Mouse (Mus musculus) hindbrain, embryonic 11.5 days (tissue): Measurements from ENCODE around the gene P2rx7. TPM values are rescaled to one million over a fixed set of nuclear protein-coding genes. Genes with fewer than 3 reads are reported as not detected.

ENCODE experiments used
- ATAC-seq: fragments of 200-750 bp; cut with Nextera tagmentation; 2 replicates; pipeline ENCODE4 v1.8.0; 2017; ENCODE audit warnings: mild to moderate bottlenecking, moderate TSS enrichment, moderate library complexity; ENCODE audit not compliant: low FRiP score
- DNase-seq: peaks from one replicate; pipeline ENCODE4 v3.0.0-alpha.2; 2015; ENCODE audit warnings: low spot score
- H3K27ac ChIP-seq: fragments of 300-500 bp; sonication (generic); 2 replicates; pipeline ENCODE4 v1.5.1; 2014; ENCODE audit warnings: mild to moderate bottlenecking, low read depth, low read length
- H3K27me3 ChIP-seq: fragments of 300-500 bp; sonication (generic); 2 replicates; pipeline ENCODE4 v1.6.1; 2014; ENCODE audit warnings: mild to moderate bottlenecking, low read length, moderate library complexity, mixed read lengths; ENCODE audit not compliant: control insufficient read depth, insufficient read depth
- H3K36me3 ChIP-seq: fragments of 300-500 bp; sonication (generic); 2 replicates; pipeline ENCODE4 v1.6.1; 2014; ENCODE audit warnings: mild to moderate bottlenecking, low read length, moderate library complexity, mixed read lengths; ENCODE audit not compliant: control insufficient read depth, insufficient read depth
- H3K4me1 ChIP-seq: fragments of 300-500 bp; sonication (generic); replicated peaks from 2 replicates; pipeline ENCODE4 v1.6.1; 2014; ENCODE audit warnings: low read length, mixed read lengths; ENCODE audit not compliant: control insufficient read depth, insufficient read depth
- H3K4me2 ChIP-seq: fragments of 300-500 bp; sonication (generic); replicated peaks from 2 replicates; pipeline ENCODE4 v1.6.1; 2014; ENCODE audit warnings: mild to moderate bottlenecking, low read depth, low read length
- H3K4me3 ChIP-seq: fragments of 300-500 bp; sonication (generic); 2 replicates; pipeline ENCODE4 v1.5.1; 2014; ENCODE audit warnings: low read depth, low read length
- H3K9ac ChIP-seq: fragments of 300-500 bp; sonication (generic); 2 replicates; pipeline ENCODE4 v1.6.1; 2014; ENCODE audit warnings: low read depth, low read length
- H3K9me3 ChIP-seq: fragments of 300-500 bp; sonication (generic); 2 replicates; pipeline ENCODE4 v1.6.1; 2016; ENCODE audit warnings: low read length; ENCODE audit not compliant: control insufficient read depth
- WGBS: fragments of 180-500 bp; shearing (Covaris S2); extraction: QIAGEN DNeasy Blood & Tissue Kit; methylation state at CpG from one replicate; pipeline ENCODE4 v1.1.7; 2014; 5-methylcytosine and 5-hydroxymethylcytosine counted together
- polyA plus RNA-seq: library from polyadenylated mRNA; unstranded; fragments of >200 nt; fragmentation: Nextera tagmentation; extraction: Ambion mirVana; gene quantifications from 2 replicates; pipeline ENCODE4 v1.2.1, GENCODE M21; 2014

The P2rx7 gene
- polyA plus RNA-seq, 1 experiment from 2014 or later = 3.4 TPM

DNA sequence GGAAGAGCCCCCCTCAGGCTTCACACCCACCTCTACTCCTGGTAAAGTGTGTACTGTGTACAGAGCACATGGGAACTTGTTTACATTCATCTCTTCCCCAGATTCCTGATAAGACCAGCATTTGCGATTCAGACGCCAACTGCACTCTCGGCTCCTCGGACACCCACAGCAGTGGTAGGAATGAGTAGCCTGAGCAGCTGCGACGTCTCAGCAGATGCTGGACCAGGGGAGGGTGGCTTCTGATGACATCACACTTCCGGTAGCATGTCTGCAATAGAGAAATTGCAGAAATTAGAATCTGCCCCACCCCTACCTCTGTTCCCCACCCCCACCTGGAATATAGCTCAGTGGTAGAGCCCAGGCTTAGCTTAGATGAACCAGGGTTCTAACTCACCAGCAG is 74.7 kb downstream of the P2rx7 start:
- Histone ChIP-seq H3K9me3 (no peaks in the 10 kb centered on the region), H3K4me2 (no peak overlapping the region), H3K4me3 (no peak overlapping the region), H3K27me3 (no peaks in the 10 kb centered on the region), H3K4me1 (no peaks in the 10 kb centered on the region), H3K27ac (no peak overlapping the region), H3K36me3 (no peaks in the 10 kb centered on the region), H3K9ac (no peak overlapping the region)
- no peak for DNase-seq
- 83% methylated on average over 7 of the region's 7 CpGs for WGBS
- no peak for ATAC-seq

DNA sequence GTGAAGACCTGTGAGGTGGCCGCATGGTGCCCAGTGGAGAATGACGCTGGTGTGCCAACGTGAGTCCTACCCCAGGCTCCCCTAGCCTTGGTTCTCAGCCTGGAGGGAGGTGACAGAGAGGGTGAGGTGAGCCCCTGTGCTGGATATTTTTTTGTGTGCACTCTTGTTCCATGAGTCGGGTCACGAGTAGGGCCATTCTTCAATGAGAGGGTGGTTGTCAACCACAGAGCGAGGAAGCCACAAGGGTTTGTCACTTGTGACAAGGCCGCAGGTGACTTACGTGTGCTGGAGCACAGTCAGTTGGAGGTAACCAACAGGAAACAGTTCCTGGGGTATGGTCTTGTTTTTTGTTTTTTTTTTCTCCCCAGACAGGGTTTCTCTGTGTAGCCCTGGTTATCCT is 75.5 kb downstream of the P2rx7 start:
- Histone ChIP-seq H3K36me3 (no peaks in the 10 kb centered on the region), H3K4me2 (no peak overlapping the region), H3K4me1 (no peaks in the 10 kb centered on the region), H3K9me3 (no peaks in the 10 kb centered on the region), H3K27me3 (no peaks in the 10 kb centered on the region), H3K4me3 (no peak overlapping the region), H3K27ac (no peak overlapping the region), H3K9ac (no peak overlapping the region)
- 93% methylated on average over 8 of the region's 8 CpGs for WGBS
- no peak for ATAC-seq
- no peak for DNase-seq

DNA sequence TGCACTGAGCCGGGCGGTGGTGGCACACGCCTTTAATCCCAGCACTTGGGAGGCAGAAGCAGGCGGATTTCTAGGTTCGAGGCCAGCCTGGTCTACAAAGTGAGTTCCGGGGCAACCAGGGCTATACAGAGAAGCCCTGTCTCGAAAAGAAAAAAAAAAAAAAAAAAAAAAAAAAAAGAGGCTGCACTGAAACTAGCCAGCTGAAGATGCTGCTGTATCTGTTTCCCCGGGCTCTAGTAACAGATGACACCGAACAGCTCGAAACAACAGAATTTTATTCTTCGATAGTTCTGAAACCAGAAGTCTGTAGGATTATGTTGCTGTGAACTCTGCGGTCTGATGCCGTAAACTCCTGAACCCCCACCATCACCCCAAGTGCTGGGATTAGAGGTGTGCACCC is 81.7 kb downstream of the P2rx7 start:
- 93% methylated on average over 13 of the region's 13 CpGs for WGBS
- ATAC-seq (no peak), DNase-seq (no peak)
- Histone ChIP-seq H3K27ac (no peak overlapping the region), H3K4me1 (no peaks in the 10 kb centered on the region), H3K9ac (no peak overlapping the region), H3K27me3 (no peaks in the 10 kb centered on the region), H3K4me3 (no peak overlapping the region), H3K9me3 (no peaks in the 10 kb centered on the region), H3K36me3 (no peaks in the 10 kb centered on the region), H3K4me2 (no peak overlapping the region)

DNA sequence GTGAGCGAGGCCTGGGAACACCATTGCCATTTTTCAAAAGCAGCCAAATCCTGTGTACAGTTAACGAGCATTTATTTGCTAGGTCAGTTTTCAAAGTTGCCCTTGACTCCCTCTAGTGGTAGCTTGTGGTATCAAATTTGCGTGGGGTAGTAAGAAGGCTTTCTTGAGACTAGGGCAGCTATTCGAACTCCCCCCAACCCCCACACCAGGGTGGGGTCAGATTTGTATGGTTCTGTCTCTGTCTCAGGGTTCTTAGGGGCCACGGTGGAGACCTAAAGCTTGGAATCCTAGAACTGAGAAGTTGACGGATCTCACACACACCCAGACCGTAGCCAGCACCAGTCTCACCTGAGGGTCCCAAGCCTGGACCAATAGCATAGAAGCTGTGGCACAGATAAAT is 82.4 kb downstream of the P2rx7 start:
- no peak overlapping the region for H3K27ac ChIP-seq
- no peak overlapping the region for H3K9ac ChIP-seq
- WGBS = 22% methylated on average over 7 of the region's 7 CpGs
- no peaks in the 10 kb centered on the region for H3K4me1 ChIP-seq
- DNase-seq (peak; percentile 89), ATAC-seq (0 out of 2 replicates have a peak, but pooled peaks have one; percentile 30)
- H3K9me3 ChIP-seq = no peaks in the 10 kb centered on the region
- no peaks in the 10 kb centered on the region for H3K27me3 ChIP-seq
- no peak overlapping the region for H3K4me3 ChIP-seq
- H3K36me3 ChIP-seq = no peaks in the 10 kb centered on the region
- no peak overlapping the region for H3K4me2 ChIP-seq

DNA sequence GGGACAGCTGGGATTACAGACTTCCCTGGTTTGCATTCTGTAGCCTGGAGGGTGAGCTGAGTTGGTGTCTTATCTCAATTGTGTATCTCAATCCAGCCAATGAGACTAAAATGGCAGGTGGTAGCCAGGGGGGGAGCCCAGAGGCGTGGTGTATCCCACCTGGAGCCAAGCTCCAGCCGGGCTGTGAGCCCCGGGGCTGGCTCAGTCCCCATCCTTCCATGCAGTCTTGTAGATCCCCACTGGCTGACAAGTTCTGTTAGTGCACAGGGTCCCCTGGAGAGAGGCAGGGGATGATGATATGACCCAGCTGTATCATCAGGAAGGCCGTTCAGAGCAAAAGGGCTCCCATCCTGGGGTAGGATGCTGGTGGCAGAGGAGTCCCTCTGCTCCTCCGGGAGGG is 82.9 kb downstream of the P2rx7 start:
- Histone ChIP-seq H3K4me2 (no peak overlapping the region), H3K9me3 (no peaks in the 10 kb centered on the region)
- WGBS = 80% methylated on average over 5 of the region's 5 CpGs

DNA sequence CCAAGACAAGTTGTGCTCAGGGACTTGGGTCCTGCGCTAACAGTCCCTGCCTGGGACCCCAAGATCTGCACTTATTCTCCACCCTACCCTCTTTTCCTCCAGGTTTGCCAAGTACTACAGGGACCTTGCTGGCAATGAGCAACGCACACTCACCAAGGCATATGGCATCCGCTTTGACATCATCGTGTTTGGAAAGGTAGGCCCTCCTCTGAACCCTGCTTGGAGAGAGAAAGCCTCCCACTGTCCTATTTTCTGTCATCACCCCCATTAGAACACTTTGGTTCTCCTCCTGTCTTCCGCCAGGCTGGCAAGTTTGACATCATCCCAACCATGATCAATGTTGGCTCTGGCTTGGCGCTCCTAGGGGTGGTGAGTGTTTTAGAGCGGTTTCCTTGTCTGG is 83.4 kb downstream of the P2rx7 start:
- Histone ChIP-seq H3K27ac (no peak overlapping the region), H3K36me3 (no peaks in the 10 kb centered on the region), H3K4me2 (no peak overlapping the region), H3K9ac (no peak overlapping the region), H3K9me3 (no peaks in the 10 kb centered on the region), H3K4me3 (no peak overlapping the region), H3K27me3 (no peaks in the 10 kb centered on the region), H3K4me1 (no peaks in the 10 kb centered on the region)
- ATAC-seq (no peak), DNase-seq (no peak)
- WGBS = 93% methylated on average over 7 of the region's 7 CpGs

More for the DNA sequence above, 82.9 kb downstream of the P2rx7 start:
- H3K27ac ChIP-seq = no peak overlapping the region
- DNase-seq (no peak), ATAC-seq (no peak)
- no peaks in the 10 kb centered on the region for H3K4me1 ChIP-seq
- no peak overlapping the region for H3K4me3 ChIP-seq
- H3K9ac ChIP-seq = no peak overlapping the region
- H3K27me3 ChIP-seq = no peaks in the 10 kb centered on the region
- H3K36me3 ChIP-seq = no peaks in the 10 kb centered on the region

DNA sequence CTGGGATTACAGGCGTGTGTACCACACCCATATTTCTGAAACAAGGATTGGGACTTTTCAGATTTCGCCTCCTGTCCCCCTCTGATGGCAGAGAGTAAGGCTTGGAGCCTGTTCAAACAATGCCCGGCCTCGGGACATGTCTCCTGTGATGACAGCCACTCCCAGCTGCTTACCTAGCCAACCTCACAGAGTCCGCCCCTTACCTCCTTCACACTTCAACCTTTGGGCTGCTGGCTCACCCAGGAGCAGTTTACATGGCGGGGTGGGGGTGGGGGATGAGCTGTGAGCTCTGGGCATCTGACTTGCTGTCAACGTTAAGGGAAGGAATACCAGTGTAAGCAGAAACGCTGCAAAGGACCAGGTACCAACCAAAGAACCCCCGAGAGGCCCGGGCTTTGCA is 87.1 kb downstream of the P2rx7 start:
- Histone ChIP-seq H3K27me3 (no peaks in the 10 kb centered on the region), H3K27ac (no peak overlapping the region), H3K9me3 (no peaks in the 10 kb centered on the region), H3K36me3 (no peaks in the 10 kb centered on the region), H3K4me1 (no peaks in the 10 kb centered on the region), H3K9ac (no peak overlapping the region), H3K4me2 (no peak overlapping the region), H3K4me3 (no peak overlapping the region)
- 91% methylated on average over 10 of the region's 10 CpGs for whole genome bisulfite sequencing
- ATAC-seq (no peak), DNase-seq (no peak)

DNA sequence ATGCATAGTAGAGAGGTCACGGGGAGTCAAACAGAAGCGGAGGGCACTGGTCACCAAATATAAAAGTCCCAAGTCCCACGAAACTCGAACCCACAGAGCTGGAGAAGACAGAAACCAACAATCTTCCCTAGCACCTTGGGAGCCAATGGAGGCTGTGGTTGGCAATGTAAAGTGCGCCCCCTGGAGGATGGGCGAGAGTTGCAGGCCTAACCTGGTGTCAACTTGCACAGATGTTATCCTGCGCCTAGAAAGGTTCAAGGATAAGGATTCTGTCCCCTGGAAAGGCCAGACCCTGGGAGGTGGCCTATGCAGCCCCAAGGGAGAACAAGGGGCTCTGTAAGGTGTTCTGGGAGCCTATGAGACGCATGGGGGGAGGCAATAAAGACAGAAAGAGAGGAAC is 87.6 kb downstream of the P2rx7 start:
- Histone ChIP-seq H3K27ac (no peak overlapping the region), H3K4me1 (no peaks in the 10 kb centered on the region)
- 71% methylated on average over 8 of the region's 8 CpGs for WGBS

DNA sequence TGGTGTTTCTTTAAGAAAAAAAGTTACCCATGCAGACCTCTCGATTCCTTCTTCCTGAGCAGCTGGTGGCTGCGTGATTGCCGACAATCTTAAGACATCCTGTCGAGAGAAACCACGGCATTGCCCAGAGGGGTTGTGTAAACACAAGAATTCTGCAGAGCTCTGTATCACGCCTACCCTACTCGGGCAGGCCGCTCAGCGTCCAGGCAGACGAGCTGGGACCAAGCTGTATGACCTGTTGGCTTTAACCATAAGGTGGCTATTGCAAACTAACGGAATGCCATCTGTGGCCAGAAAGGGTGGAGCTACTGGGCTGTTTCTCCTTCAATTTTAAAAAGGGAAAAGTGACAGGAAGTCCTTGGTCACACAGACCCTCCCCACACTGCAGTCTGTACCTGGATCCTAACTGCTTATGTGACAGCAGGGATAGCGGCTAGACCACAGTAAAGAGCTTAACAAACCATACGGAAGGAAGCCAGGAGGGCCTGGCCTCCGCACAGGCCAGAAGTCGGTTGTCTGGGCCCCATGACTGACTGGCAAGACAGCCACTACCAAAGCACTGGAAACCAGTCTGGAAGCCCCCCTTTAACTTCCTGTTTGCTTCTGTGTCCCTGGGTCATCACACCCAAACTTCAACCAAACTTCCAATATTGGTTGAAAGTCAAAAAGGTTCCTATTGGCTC is 88.4 kb downstream of the P2rx7 start:
- WGBS = 66% methylated on average over 15 of the region's 15 CpGs
- Histone ChIP-seq H3K4me3 (no peak overlapping the region), H3K9me3 (no peaks in the 10 kb centered on the region), H3K36me3 (no peaks in the 10 kb centered on the region), H3K27ac (no peak overlapping the region), H3K27me3 (no peaks in the 10 kb centered on the region), H3K4me2 (no peak overlapping the region), H3K9ac (no peak overlapping the region), H3K4me1 (no peaks in the 10 kb centered on the region)
- DNase-seq (peak; percentile 20), ATAC-seq (no peak)

More for the DNA sequence above, 87.6 kb downstream of the P2rx7 start:
- H3K4me3 ChIP-seq = no peak overlapping the region
- H3K27me3 ChIP-seq = no peaks in the 10 kb centered on the region
- no peak for ATAC-seq
- no peaks in the 10 kb centered on the region for H3K36me3 ChIP-seq
- no peaks in the 10 kb centered on the region for H3K9me3 ChIP-seq
- H3K9ac ChIP-seq = no peak overlapping the region
- H3K4me2 ChIP-seq = no peak overlapping the region
- peak; percentile 68 for DNase-seq
